Mouse (Mus musculus): ENCODE measurements around the gene Tnnt2.

DNA sequence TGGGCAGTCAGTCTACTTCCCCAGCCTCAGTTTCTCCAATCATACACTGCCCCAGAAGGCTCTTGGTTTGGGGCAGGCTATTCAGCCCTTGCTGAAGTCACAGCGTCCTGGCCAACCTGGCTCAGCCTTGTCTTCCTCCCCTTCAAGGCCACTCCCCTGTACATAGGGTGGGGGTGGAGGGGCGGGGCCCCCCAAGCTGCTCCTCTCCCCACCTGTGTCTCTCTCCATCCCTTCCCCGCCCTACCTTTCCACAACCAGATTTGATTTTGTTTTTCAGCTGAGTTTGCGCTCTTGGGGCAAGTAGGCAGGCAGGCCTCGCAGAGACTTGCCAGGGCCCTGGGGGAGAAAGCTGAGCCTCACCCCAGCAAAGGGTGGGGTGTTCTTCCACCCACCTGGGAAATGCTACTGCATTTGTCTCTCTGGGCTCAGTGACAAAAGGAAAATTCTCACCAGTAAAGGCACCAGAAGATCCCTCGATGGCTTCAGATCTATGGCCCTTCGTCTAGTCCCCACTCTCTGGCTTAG lies 63.9 kb downstream of the Tnnt2 start:
- TF ChIP-seq POLR2A (IDR thresholded peaks at IDR 0.05; ENCODE audit: borderline replicate concordance, low read depth, low read length) (no peak), CTCF (IDR thresholded peaks at IDR 0.05; ENCODE audit: low read depth, low read length) (no peak)
